Mouse (Mus musculus) adrenal gland, postnatal 36 days (tissue): ENCODE results near the gene Pcdh15. TPM values are rescaled to one million over a fixed set of nuclear protein-coding genes. Genes with fewer than 3 reads are reported as not detected.

ENCODE experiments used
- DNase-seq, 2 experiments: peaks; one replicate each; pipeline ENCODE4 v3.0.0; 2021; ENCODE audit warnings: mixed read lengths in 1 of 2
- total RNA-seq, 2 experiments: library from RNA; stranded (reverse); gene quantifications; 2 replicates each; pipeline ENCODE4 v1.2.3; 2021

Gene Pcdh15
- total RNA-seq, 2 experiments from 2014 or later = 4.1 to 4.3 TPM

GRCm38 (mm10) chr10:74305439-74306158 lies 1206.5 kb downstream of the Pcdh15 start:
- DNase-seq = no peak

- no peak for DNase-seq
Measured at GRCm38 (mm10) chr10:74307035-74307434, 1207.9 kb downstream of the Pcdh15 start.

- no peak for DNase-seq
Measured at GRCm38 (mm10) chr10:74316091-74316490, 1216.9 kb downstream of the Pcdh15 start.

- DNase-seq = no peak
Measured at GRCm38 (mm10) chr10:74335412-74335811, 1236.3 kb downstream of the Pcdh15 start.

GRCm38 (mm10) chr10:74339247-74340160 lies 1240.4 kb downstream of the Pcdh15 start:
- DNase-seq = no peak

GRCm38 (mm10) chr10:74359526-74359925 lies 1260.4 kb downstream of the Pcdh15 start:
- no peak for DNase-seq

- no peak for DNase-seq
Measured at GRCm38 (mm10) chr10:74378697-74379096, 1279.6 kb downstream of the Pcdh15 start.

- no peak for DNase-seq
Measured at GRCm38 (mm10) chr10:74379276-74380134, 1280.4 kb downstream of the Pcdh15 start.

- no peak for DNase-seq
Measured at GRCm38 (mm10) chr10:74387538-74388499, 1288.7 kb downstream of the Pcdh15 start.

GRCm38 (mm10) chr10:74403111-74403510 lies 1304.0 kb downstream of the Pcdh15 start:
- DNase-seq = no peak

GRCm38 (mm10) chr10:74414021-74414420 lies 1314.9 kb downstream of the Pcdh15 start:
- DNase-seq = no peak

GRCm38 (mm10) chr10:74414945-74415344 lies 1315.8 kb downstream of the Pcdh15 start:
- DNase-seq = no peak

GRCm38 (mm10) chr10:74415359-74415758 lies 1316.2 kb downstream of the Pcdh15 start:
- no peak for DNase-seq

- DNase-seq = no peak
Measured at GRCm38 (mm10) chr10:74415949-74416348, 1316.8 kb downstream of the Pcdh15 start.

- no peak for DNase-seq
Measured at GRCm38 (mm10) chr10:74450069-74450468, 1350.9 kb downstream of the Pcdh15 start.

GRCm38 (mm10) chr10:74463972-74464371 lies 1364.8 kb downstream of the Pcdh15 start:
- no peak for DNase-seq

- DNase-seq = no peak
Measured at GRCm38 (mm10) chr10:74480779-74481178, 1381.6 kb downstream of the Pcdh15 start.

- DNase-seq = no peak
Measured at GRCm38 (mm10) chr10:74512315-74512714, 1413.2 kb downstream of the Pcdh15 start.

GRCm38 (mm10) chr10:74513743-74514142 lies 1414.6 kb downstream of the Pcdh15 start:
- no peak for DNase-seq

- no peak for DNase-seq
Measured at GRCm38 (mm10) chr10:74538371-74538770, 1439.2 kb downstream of the Pcdh15 start.

- no peak for DNase-seq
Measured at GRCm38 (mm10) chr10:74555326-74555725, 1456.2 kb downstream of the Pcdh15 start.
